Mouse (Mus musculus) olfactory bulb, adult 2 months (tissue): ENCODE results near the gene Ccdc110.

Experiments used
- CTCF ChIP-seq: fragments of 200-500 bp; IDR thresholded peaks from 2 replicates; pipeline ENCODE4 v1.5.1; 2012; ENCODE audit warnings: low read depth, mild to moderate bottlenecking, low read length, moderate library complexity; ENCODE audit not compliant: insufficient read depth
- POLR2A ChIP-seq: fragments of 200-500 bp; IDR thresholded peaks from 2 replicates; pipeline ENCODE4 v1.6.1; 2012; ENCODE audit warnings: mild to moderate bottlenecking, low read depth, low read length, moderate library complexity; ENCODE audit not compliant: insufficient read depth

- TF ChIP-seq POLR2A (no peak), CTCF (no peak)
These were observed 41.5 kb downstream of the Ccdc110 start for GRCm38 (mm10) chr8:45975837-45976468.
